Mouse (Mus musculus) liver, postnatal 0 days (tissue): ENCODE results near the gene Mrtfb.

Experiments used
- CTCF ChIP-seq: sonication (generic); IDR thresholded peaks from 2 replicates; pipeline ENCODE4 v1.5.1; 2016; ENCODE audit warnings: antibody characterized with exemption, low read depth
- EP300 ChIP-seq: IDR thresholded peaks from 2 replicates; pipeline ENCODE4 v1.6.1; 2016; ENCODE audit warnings: antibody characterized with exemption, low read depth, mild to moderate bottlenecking

GRCm38 (mm10) chr16:13367466-13367856, 111.2 kb downstream of the Mrtfb start:
- TF ChIP-seq CTCF (no peak), EP300 (no peak)
